Mouse (Mus musculus) liver, embryonic 13.5 days (tissue): ENCODE measurements at regions not wholly inside any gene's neighbourhood (a gene's known extent, or its start where the extent isn't known, plus 50 kb on each side); places are given as distances from the start of the nearest gene placed in this dataset.

Experiments
- ATAC-seq: fragments of 200-750 bp; cut with Nextera tagmentation; 2 replicates; pipeline ENCODE4 v1.8.0; 2017; ENCODE audit warnings: low read depth, mild to moderate bottlenecking, moderate number of reproducible peaks, moderate library complexity
- DNase-seq: peaks from one replicate; pipeline ENCODE4 v3.0.0; 2022
- H3K27ac ChIP-seq: fragments of 300-500 bp; sonication (generic); 2 replicates; pipeline ENCODE4 v1.5.1; 2015; ENCODE audit warnings: moderate library complexity, mild to moderate bottlenecking, inconsistent platforms
- H3K27me3 ChIP-seq: fragments of 300-500 bp; sonication (generic); 2 replicates; pipeline ENCODE4 v1.6.1; 2015; ENCODE audit warnings: mild to moderate bottlenecking, inconsistent platforms
- H3K36me3 ChIP-seq: fragments of 300-500 bp; sonication (generic); 2 replicates; pipeline ENCODE4 v1.6.1; 2015; ENCODE audit warnings: mild to moderate bottlenecking, inconsistent platforms
- H3K4me1 ChIP-seq: fragments of 300-500 bp; sonication (generic); replicated peaks from 2 replicates; pipeline ENCODE4 v1.6.1; 2015; ENCODE audit warnings: inconsistent platforms
- H3K4me2 ChIP-seq: fragments of 300-500 bp; sonication (generic); 2 replicates; pipeline ENCODE4 v1.6.1; 2015; ENCODE audit warnings: inconsistent platforms, mild to moderate bottlenecking, moderate library complexity
- H3K4me3 ChIP-seq: fragments of 300-500 bp; sonication (generic); replicated peaks from 2 replicates; pipeline ENCODE4 v1.5.1; 2015; ENCODE audit warnings: mild to moderate bottlenecking, inconsistent platforms
- H3K9ac ChIP-seq: fragments of 300-500 bp; sonication (generic); 2 replicates; pipeline ENCODE4 v1.6.1; 2015; ENCODE audit warnings: mild to moderate bottlenecking, inconsistent platforms
- H3K9me3 ChIP-seq: fragments of 300-500 bp; sonication (generic); replicated peaks from 2 replicates; pipeline ENCODE4 v1.6.1; 2016; ENCODE audit warnings: inconsistent platforms
- WGBS: fragments of 180-500 bp; shearing (Covaris S2); methylation state at CpG from one replicate; pipeline ENCODE4 v1.1.7; 2015; ENCODE audit not compliant: insufficient replicate concordance; 5-methylcytosine and 5-hydroxymethylcytosine counted together

- Histone ChIP-seq H3K27ac (no peak overlapping the region), H3K27me3 (no peaks in the 10 kb centered on the region), H3K9ac (no peak overlapping the region), H3K36me3 (no peaks in the 10 kb centered on the region), H3K9me3 (no peaks in the 10 kb centered on the region), H3K4me1 (no peaks in the 10 kb centered on the region), H3K4me3 (no peak overlapping the region), H3K4me2 (no peak overlapping the region)
- 42% methylated on average over 13 of the region's 13 CpGs for WGBS
- no peak for DNase-seq
- ATAC-seq, result no peak
These were observed 1026.5 kb downstream of the Adgrl2 start for GRCm38 (mm10) chr3:147963698-147964476.

- H3K27me3 ChIP-seq, result no peaks in the 10 kb centered on the region
- no peak overlapping the region for H3K4me2 ChIP-seq
- no peak for ATAC-seq
- no peaks in the 10 kb centered on the region for H3K4me1 ChIP-seq
- H3K4me3 ChIP-seq, result no peak overlapping the region
- no peaks in the 10 kb centered on the region for H3K9me3 ChIP-seq
- WGBS, result 69% methylated on average over 13 of the region's 13 CpGs
- DNase-seq, result no peak
- H3K27ac ChIP-seq, result no peak overlapping the region
- H3K36me3 ChIP-seq, result no peaks in the 10 kb centered on the region
- H3K9ac ChIP-seq, result no peak overlapping the region
These were observed 1042.2 kb downstream of the Adgrl2 start for GRCm38 (mm10) chr3:147948041-147948592.

- no peak overlapping the region for H3K27ac ChIP-seq
- H3K9ac ChIP-seq, result no peak overlapping the region
- H3K4me1 ChIP-seq, result no peaks in the 10 kb centered on the region
- ATAC-seq (no peak), DNase-seq (no peak)
- H3K27me3 ChIP-seq, result no peaks in the 10 kb centered on the region
- H3K9me3 ChIP-seq, result no peaks in the 10 kb centered on the region
- no peak overlapping the region for H3K4me3 ChIP-seq
- no peaks in the 10 kb centered on the region for H3K36me3 ChIP-seq
- no peak overlapping the region for H3K4me2 ChIP-seq
- 62% methylated on average over 4 of the region's 4 CpGs for WGBS
These were observed 1047.0 kb downstream of the Adgrl2 start for GRCm38 (mm10) chr3:147943314-147943713.

GRCm38 (mm10) chr3:147930811-147931251 is 1059.5 kb downstream of the Adgrl2 start:
- H3K4me3 ChIP-seq, result no peak overlapping the region
- no peak overlapping the region for H3K4me2 ChIP-seq
- H3K27me3 ChIP-seq, result no peaks in the 10 kb centered on the region
- no peaks in the 10 kb centered on the region for H3K4me1 ChIP-seq
- no peaks in the 10 kb centered on the region for H3K36me3 ChIP-seq
- H3K27ac ChIP-seq, result no peak overlapping the region
- no peak overlapping the region for H3K9ac ChIP-seq
- DNase-seq (no peak), ATAC-seq (no peak)
- no peaks in the 10 kb centered on the region for H3K9me3 ChIP-seq
- 38% methylated on average over 6 of the region's 6 CpGs for WGBS

- Histone ChIP-seq H3K4me1 (no peaks in the 10 kb centered on the region), H3K27me3 (no peaks in the 10 kb centered on the region), H3K27ac (no peak overlapping the region), H3K4me3 (no peak overlapping the region), H3K9me3 (no peaks in the 10 kb centered on the region), H3K9ac (no peak overlapping the region), H3K36me3 (no peaks in the 10 kb centered on the region), H3K4me2 (no peak overlapping the region)
- ATAC-seq, result no peak
- DNase-seq, result no peak
- WGBS, result 58% methylated on average over 2 of the region's 2 CpGs
These were observed 1068.0 kb downstream of the Ttll7 start for GRCm38 (mm10) chr3:147920181-147920580.

GRCm38 (mm10) chr3:147919701-147920100 is 1067.5 kb downstream of the Ttll7 start:
- Histone ChIP-seq H3K9ac (no peak overlapping the region), H3K9me3 (no peaks in the 10 kb centered on the region), H3K27me3 (no peaks in the 10 kb centered on the region), H3K27ac (no peak overlapping the region), H3K36me3 (no peaks in the 10 kb centered on the region), H3K4me2 (no peak overlapping the region), H3K4me3 (no peak overlapping the region), H3K4me1 (no peaks in the 10 kb centered on the region)
- no peak for DNase-seq
- 75% methylated on average over 3 of the region's 3 CpGs for WGBS
- ATAC-seq, result no peak

- no peaks in the 10 kb centered on the region for H3K4me1 ChIP-seq
- no peaks in the 10 kb centered on the region for H3K9me3 ChIP-seq
- H3K4me3 ChIP-seq, result no peak overlapping the region
- H3K9ac ChIP-seq, result no peak overlapping the region
- no peaks in the 10 kb centered on the region for H3K27me3 ChIP-seq
- DNase-seq (no peak), ATAC-seq (no peak)
- H3K27ac ChIP-seq, result no peak overlapping the region
- no peaks in the 10 kb centered on the region for H3K36me3 ChIP-seq
- WGBS, result 73% methylated on average over 4 of the region's 4 CpGs
- H3K4me2 ChIP-seq, result no peak overlapping the region
These were observed 1067.0 kb downstream of the Ttll7 start for GRCm38 (mm10) chr3:147919146-147919545.

GRCm38 (mm10) chr3:147896751-147897150 is 1044.6 kb downstream of the Ttll7 start:
- Histone ChIP-seq H3K9me3 (no peaks in the 10 kb centered on the region), H3K36me3 (no peaks in the 10 kb centered on the region), H3K27ac (no peak overlapping the region), H3K27me3 (no peaks in the 10 kb centered on the region), H3K4me3 (no peak overlapping the region), H3K9ac (no peak overlapping the region), H3K4me1 (no peaks in the 10 kb centered on the region), H3K4me2 (no peak overlapping the region)
- ATAC-seq, result no peak
- 38% methylated on average over 1 of the region's 1 CpGs for WGBS
- DNase-seq, result no peak

GRCm38 (mm10) chr3:147891682-147892081 is 1039.5 kb downstream of the Ttll7 start:
- no peak for DNase-seq

GRCm38 (mm10) chr3:147886261-147886893 is 1034.2 kb downstream of the Ttll7 start:
- Histone ChIP-seq H3K4me2 (no peak overlapping the region), H3K27me3 (no peaks in the 10 kb centered on the region), H3K27ac (no peak overlapping the region), H3K4me3 (no peak overlapping the region), H3K9me3 (no peaks in the 10 kb centered on the region), H3K9ac (no peak overlapping the region), H3K36me3 (no peaks in the 10 kb centered on the region), H3K4me1 (no peaks in the 10 kb centered on the region)
- 67% methylated on average over 10 of the region's 10 CpGs for WGBS
- DNase-seq, result no peak
- ATAC-seq, result no peak

More at GRCm38 (mm10) chr3:147891682-147892081, 1039.5 kb downstream of the Ttll7 start:
- Histone ChIP-seq H3K27ac (no peak overlapping the region), H3K4me3 (no peak overlapping the region), H3K4me2 (no peak overlapping the region), H3K36me3 (no peaks in the 10 kb centered on the region), H3K4me1 (no peaks in the 10 kb centered on the region), H3K9me3 (no peaks in the 10 kb centered on the region), H3K9ac (no peak overlapping the region), H3K27me3 (no peaks in the 10 kb centered on the region)
- no peak for ATAC-seq
- 79% methylated on average over 5 of the region's 5 CpGs for WGBS

- Histone ChIP-seq H3K9ac (no peak overlapping the region), H3K4me1 (no peaks in the 10 kb centered on the region), H3K27ac (no peak overlapping the region), H3K4me2 (no peak overlapping the region), H3K27me3 (no peaks in the 10 kb centered on the region), H3K9me3 (no peaks in the 10 kb centered on the region), H3K4me3 (no peak overlapping the region), H3K36me3 (no peaks in the 10 kb centered on the region)
- 62% methylated on average over 10 of the region's 10 CpGs for WGBS
- ATAC-seq (no peak), DNase-seq (no peak)
These were observed 1030.9 kb downstream of the Ttll7 start for GRCm38 (mm10) chr3:147882936-147883645.
